Mouse (Mus musculus): ENCODE measurements around the gene Nudt9.

The Nudt9 gene

DNA sequence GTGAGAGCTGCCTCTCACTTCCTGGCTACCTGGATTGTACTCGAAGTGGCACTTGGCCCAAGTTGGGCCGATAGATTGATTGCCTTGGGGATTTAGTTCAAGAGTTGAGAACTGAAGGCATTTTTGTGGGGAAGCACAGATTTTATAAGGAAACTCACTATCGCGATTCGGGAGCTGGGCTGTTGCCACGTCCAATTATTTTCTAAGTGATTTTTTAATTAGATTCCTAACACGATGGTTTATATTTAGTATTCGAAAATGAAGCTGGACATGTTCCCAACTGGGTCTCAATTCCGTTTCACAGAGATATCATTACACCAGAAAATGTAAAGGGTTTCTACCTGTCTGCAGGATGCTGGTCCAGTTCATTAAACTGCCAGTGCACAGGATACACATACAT, 39.3 kb downstream of the Nudt9 start:
- DNase-seq, result no peak

DNA sequence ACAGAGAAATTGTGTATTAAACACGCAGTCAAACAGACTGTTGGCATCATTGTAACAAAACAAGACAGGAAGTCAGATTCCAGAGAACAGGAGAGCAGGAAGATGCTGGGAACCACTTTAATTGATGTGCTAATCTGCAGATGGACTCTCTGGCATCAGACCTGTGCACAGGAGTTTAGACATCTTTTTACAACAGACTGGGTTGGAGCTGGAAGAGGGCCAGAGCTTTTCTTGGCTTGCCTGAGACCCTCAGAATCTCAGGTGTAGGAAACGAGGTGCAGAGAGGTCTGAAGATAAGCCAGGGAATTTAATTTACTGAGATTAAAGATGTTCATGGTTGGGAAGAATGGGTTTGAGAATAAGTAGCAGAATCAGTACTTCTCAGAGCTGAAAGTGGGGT, 43.6 kb downstream of the Nudt9 start:
- DNase-seq, result no peak

GRCm38 (mm10) chr5:104095416-104096077, 49.4 kb downstream of the Nudt9 start:
- DNase-seq, result peak; percentile 45

- DNase-seq, result peak; percentile 54
These were observed 50.2 kb downstream of the Nudt9 start for GRCm38 (mm10) chr5:104096078-104096938.

GRCm38 (mm10) chr5:104101678-104102531, 55.8 kb downstream of the Nudt9 start:
- DNase-seq, result no peak

DNA sequence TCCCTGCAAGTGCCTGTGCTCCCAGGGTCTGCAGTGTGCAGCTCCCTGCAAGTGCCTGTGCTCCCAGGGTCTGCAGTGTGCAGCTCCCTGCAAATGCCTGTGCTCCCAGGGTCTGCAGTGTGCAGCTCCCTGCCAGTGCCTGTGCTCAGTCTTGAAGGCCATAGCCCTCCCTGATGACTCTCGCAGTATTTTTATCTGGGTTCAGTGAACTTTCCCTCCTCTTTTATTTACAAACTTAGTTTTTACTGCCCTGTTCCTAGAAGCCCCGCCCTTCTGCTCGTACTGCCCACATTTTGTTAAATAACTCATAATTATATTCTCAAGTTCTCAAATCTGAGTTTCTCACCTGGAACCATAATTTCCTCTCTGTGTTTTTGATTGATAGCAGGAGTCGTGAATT, 57.1 kb downstream of the Nudt9 start:
- DNase-seq, result no peak

- DNase-seq, result no peak
These were observed 58.0 kb downstream of the Nudt9 start for GRCm38 (mm10) chr5:104104111-104104510.

DNA sequence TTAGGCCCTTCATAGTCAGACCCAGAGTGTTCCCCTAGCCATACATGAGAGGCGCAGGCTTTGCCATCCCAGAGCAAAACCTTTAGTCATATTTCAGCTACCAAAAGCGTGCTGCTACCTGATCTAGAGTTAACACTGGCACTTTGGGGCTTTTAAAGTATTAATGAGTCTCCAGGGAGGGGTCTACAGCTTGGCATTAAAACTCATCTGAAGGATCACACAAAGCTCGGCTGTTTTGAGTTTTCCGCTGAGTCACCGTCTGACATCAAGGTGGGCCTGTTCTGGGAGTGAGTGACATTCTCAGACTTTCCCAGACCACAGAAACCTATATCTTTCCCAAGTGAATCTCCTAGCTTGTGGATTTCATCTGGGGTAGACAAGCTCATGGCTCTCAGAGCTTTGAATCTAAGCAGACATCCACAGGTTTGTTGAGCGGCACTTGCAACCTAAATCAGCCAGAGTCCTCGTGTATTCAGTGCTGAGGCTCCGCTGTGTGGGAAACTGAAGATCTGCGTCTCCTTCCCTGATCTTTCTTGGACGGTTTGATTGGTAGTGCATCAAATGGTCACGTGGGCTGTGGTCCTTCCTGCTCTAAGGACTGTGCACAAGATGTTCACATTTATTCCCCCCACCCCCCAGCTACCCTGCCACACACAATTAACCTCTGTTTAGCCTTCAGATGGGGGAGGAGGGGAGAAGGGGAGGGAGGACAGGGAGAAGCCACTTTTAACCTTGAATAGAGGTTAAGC, 62.2 kb downstream of the Nudt9 start:
- DNase-seq, result no peak

DNA sequence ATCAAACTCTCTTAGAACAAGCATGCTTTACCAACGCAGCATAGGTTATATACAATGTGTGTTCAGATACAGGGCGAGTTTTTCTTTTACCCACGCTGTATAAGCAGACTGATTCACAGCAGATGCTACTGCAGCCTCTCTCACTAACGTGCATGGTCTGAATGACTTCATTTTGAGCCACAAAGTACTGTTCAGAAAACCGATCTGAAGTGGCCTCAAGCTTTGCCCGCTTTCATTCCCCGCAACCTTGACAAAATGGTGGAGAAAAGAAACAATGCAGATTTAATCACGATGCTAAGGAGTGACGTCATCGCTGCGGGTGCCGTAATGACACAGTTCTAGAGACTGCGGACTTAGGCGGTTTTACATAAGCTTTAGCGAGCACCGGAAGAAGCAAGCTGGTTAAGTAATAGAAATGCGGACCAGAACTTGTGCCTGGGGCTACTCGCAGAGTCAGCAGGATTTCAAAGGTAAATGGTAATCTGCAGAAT, 62.8 kb downstream of the Nudt9 start:
- no peak for DNase-seq

GRCm38 (mm10) chr5:104109516-104109915, 63.4 kb downstream of the Nudt9 start:
- peak; percentile 33 for DNase-seq

DNA sequence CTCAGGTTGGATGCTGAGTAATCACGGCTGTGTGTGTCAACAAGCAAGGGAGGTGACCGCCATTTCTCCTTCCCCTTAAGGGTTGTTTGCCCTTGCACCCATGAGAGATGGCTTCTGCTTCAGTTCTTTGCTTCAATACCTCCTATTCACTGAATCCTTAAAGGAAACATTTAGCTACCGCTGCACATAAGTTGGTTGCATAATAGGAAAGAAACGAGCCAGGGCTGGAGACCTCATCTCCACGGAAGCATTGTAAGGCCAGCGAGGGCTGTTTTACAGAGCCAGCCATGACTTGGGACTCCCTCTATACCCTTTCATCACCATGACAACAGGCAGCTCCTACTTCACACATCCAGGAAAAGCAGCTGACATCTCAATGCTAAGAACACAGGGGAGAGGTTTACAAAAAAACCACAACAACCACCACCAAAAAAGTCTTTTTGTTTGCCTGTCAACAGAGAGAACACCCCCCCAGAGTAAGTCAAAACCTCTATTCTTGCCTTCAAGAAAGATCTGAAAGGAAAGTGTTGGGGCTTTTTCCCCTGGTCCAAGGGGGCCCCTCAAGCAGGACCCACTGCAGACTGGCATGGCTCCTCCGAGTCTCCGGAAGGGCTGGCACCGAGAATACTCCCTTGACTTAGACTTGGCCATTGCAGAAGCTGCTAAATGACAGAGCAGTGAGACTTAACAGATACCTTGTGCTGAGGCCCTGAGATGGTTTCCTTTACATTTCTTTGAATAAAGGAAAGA, 64.2 kb downstream of the Nudt9 start:
- no peak for DNase-seq

DNA sequence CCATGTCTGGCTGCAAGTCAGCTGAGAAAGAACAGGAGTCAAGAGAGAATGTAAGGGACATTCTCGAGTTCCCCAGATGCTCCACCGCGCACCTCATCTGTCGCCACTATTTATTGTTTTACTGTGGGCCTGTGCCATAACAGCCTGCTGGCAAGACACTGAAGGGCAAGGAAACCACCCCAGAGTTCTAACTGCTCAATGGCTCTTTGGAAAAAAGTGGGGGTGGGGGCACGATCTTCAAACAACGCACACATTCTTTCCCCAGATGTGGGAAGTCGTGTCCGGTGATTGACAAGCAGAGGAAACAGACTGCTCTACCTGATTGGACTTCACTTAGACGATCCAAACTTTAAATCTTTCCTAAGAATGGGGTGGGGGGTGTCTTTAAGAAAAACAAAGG, 65.9 kb downstream of the Nudt9 start:
- peak; percentile 25 for DNase-seq

GRCm38 (mm10) chr5:104112511-104112910, 66.4 kb downstream of the Nudt9 start:
- no peak for DNase-seq

DNA sequence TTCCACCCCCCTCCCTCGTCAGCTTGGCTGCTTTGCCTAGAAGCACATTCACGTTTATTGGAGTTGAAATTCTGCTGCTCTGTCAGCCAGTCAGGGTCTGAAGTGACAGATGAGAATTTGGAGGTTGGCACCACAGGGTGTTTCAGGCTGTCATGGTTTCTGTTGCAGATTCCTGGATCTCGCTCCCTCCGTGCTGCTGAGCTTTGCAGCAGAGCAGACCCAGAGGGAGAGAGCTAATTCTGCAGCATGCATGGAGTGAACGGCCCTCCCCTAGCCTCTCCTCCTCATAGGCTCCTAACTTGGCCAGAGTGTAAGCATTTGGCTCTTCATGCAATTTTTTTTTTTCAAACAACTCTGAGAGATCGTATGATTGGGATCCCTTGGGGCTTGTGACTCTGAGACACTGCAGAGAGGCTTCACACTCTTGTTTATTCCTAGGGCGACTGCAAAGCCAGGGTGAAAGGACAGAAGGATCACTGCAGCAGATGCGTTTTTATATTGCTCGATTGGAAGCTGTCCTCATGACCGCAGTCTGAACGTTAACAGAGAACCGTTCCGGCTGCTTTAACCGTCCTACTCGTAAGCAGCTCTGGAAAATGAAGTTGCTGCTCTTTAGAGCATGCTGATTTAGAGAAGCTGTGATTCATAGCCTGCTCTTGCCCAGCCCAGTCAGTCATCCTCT, 67.5 kb downstream of the Nudt9 start, which contains the start of gene Sparcl1:
TSS of gene Sparcl1 (minus strand) at position 243 of the 682 bp plus-strand sequence.
- peak; percentile 39 for DNase-seq
